Mouse (Mus musculus) small intestine, adult 2 months (tissue): ENCODE data around the gene Vti1a. TPM values are rescaled to one million over a fixed set of nuclear protein-coding genes. Genes with fewer than 3 reads are reported as not detected.

Experiments
- H3K27ac ChIP-seq: fragments of 200-500 bp; 2 replicates; pipeline ENCODE4 v1.5.1; 2012; ENCODE audit warnings: low read depth, low read length, control low read depth, inconsistent platforms; ENCODE audit not compliant: insufficient read depth
- H3K27me3 ChIP-seq: fragments of 200-500 bp; 2 replicates; pipeline ENCODE4 v1.6.1; 2012; ENCODE audit warnings: mild to moderate bottlenecking, moderate library complexity, low read length, inconsistent platforms; ENCODE audit not compliant: control insufficient read depth, insufficient read depth
- H3K36me3 ChIP-seq: fragments of 200-500 bp; 2 replicates; pipeline ENCODE4 v1.6.1; 2012; ENCODE audit warnings: mild to moderate bottlenecking, low read length, control low read depth, inconsistent platforms; ENCODE audit not compliant: control insufficient read depth, insufficient read depth
- H3K4me1 ChIP-seq: fragments of 200-500 bp; 2 replicates; pipeline ENCODE4 v1.6.1; 2012; ENCODE audit warnings: low read length, inconsistent platforms, mixed read lengths; ENCODE audit not compliant: control insufficient read depth, insufficient read depth, insufficient read length
- H3K4me3 ChIP-seq: fragments of 200-500 bp; 2 replicates; pipeline ENCODE4 v1.5.1; 2012; ENCODE audit warnings: low read depth, mild to moderate bottlenecking, control low read depth, inconsistent platforms, low read length, moderate library complexity
- CTCF ChIP-seq: fragments of 200-500 bp; IDR thresholded peaks from 2 replicates; pipeline ENCODE4 v1.5.1; 2012; ENCODE audit warnings: low read depth, mild to moderate bottlenecking, control low read depth, inconsistent platforms, low read length, moderate library complexity, mixed read lengths; ENCODE audit not compliant: insufficient replicate concordance, insufficient read length; ENCODE audit errors: extremely low read depth
- POLR2A ChIP-seq: fragments of 200-500 bp; IDR thresholded peaks from 2 replicates; pipeline ENCODE4 v1.6.1; 2012; ENCODE audit warnings: low read depth, mild to moderate bottlenecking, control low read depth, inconsistent platforms, low read length, moderate library complexity
- WGBS: fragments of 180-500 bp; shearing (Covaris S2); methylation state at CpG from one replicate; pipeline ENCODE4 v1.1.7; 2018; 5-methylcytosine and 5-hydroxymethylcytosine counted together
- polyA plus RNA-seq: library from polyadenylated mRNA; depleted of rRNA; stranded (reverse); fragments of >200 nt; gene quantifications from 2 replicates; pipeline ENCODE4 v1.2.3, GENCODE M21; 2012

Vti1a gene
- polyA plus RNA-seq, 1 experiment: 8.1 TPM

DNA sequence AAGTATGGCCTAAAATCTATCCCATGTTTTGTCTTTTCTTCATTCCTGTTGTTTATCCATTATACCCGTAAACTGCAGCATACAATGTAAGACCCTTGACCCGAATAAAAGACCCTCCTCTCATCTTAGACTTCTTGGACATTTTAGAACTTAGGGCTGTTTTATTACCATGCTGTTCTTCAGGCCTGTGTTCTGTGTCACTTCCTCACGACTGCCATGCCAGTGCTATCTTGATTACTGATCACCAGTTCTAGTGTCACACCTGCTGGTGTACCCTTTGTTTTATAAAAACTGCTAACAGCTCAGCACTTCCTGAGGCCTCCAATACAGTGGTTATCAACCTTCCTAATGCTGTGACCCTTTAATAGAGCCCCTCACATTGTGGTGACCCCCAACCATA lies 20.5 kb upstream of the Vti1a start:
- no peak overlapping the region for H3K4me3 ChIP-seq
- peaks cover 79% of the 10 kb centered on the region for H3K36me3 ChIP-seq
- H3K27me3 ChIP-seq: no peaks in the 10 kb centered on the region
- 64% methylated on average over 3 of the region's 3 CpGs for WGBS
- no peaks in the 10 kb centered on the region for H3K4me1 ChIP-seq
- TF ChIP-seq POLR2A: no peak
- no peak for TF ChIP-seq CTCF
- no peak overlapping the region for H3K27ac ChIP-seq

DNA sequence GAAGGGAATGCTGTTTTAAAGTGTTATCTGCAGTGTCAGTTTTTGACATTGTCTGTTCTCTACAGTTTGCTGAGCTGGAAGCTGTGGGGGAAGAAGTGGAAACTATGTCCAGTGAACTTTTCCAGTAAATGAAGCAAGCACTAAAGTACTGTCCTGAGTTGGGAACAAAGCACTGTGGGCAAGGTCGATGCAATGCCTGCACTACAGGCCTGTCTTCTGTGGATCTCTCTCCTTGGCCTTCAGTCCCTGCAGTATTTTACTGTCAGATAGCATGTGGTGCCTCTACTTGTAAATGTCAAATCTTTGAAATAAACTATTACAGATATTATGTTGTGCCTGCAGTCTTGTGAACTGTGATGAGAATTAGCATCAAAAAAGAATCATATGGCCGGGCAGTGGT lies 19.8 kb upstream of the Vti1a start:
- Histone ChIP-seq H3K27ac (no peak overlapping the region), H3K36me3 (peaks cover 76% of the 10 kb centered on the region), H3K4me3 (no peak overlapping the region), H3K27me3 (no peaks in the 10 kb centered on the region), H3K4me1 (no peaks in the 10 kb centered on the region)
- 91% methylated on average over 2 of the region's 2 CpGs for WGBS
- no peak for TF ChIP-seq CTCF
- no peak for TF ChIP-seq POLR2A

DNA sequence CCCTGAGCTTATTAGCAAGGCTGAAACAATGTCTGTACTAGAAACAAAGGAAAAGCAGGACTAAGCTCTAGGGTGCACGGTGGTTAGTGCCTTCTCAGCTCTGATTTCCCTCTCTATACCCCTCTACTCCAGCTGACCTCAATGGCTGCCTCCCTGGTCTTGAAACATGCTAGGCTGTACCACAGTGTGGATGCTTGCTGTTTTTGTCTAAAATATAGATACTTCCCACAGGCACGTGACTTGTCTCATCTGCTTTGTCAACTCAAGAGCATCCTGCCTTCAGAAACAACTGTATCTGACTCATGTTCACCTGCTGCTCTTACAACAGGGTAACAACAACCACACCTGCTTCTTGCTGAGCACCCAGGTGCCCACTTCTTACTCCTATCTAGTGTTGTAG lies 18.6 kb upstream of the Vti1a start:
- Histone ChIP-seq H3K27ac (no peak overlapping the region), H3K4me1 (no peaks in the 10 kb centered on the region), H3K4me3 (no peak overlapping the region), H3K36me3 (peaks cover 71% of the 10 kb centered on the region), H3K27me3 (no peaks in the 10 kb centered on the region)
- TF ChIP-seq CTCF (no peak), POLR2A (no peak)
- 90% methylated on average over 2 of the region's 2 CpGs for WGBS

DNA sequence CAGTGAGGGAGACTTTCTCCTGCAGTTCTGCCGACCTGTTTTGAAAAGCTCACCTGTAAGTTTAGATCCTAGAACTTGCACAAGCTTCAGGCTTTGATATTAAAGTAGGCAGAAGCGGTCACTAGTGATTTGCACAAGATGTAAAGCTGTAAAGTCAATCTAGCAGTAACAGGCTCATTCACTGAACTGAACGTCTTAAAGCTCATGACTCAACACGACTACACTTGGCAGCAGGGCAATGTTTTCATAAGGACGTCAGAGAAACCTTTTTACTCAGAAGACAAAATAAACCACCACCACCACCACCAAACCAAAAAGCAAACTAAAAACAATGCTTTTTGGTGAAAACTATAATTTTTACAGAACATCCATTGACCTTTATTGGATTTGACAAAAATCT lies 18.1 kb upstream of the Vti1a start:
- TF ChIP-seq CTCF: no peak
- TF ChIP-seq POLR2A: no peak
- Histone ChIP-seq H3K36me3 (peaks cover 70% of the 10 kb centered on the region), H3K4me1 (no peaks in the 10 kb centered on the region), H3K27ac (no peak overlapping the region), H3K27me3 (no peaks in the 10 kb centered on the region), H3K4me3 (no peak overlapping the region)
- WGBS: 72% methylated on average over 5 of the region's 5 CpGs

DNA sequence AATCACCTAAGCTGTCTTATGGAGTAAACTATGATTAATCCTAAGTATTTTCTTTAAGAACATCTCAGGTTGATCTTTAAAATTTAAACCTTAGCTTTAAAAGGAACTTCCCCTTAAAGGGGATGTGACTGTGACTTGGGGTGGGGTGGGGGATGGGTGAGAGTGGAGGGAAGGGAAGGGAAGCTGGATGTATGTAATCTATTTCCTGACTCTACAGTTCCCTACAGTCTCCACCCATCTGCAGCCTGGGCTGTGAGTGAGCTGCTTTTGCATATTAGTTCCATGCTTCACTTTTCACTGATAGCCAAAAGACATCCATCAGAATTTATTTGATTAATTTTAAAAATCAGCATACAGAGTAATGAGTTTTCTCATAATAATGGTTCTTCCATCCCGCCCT lies 16.7 kb upstream of the Vti1a start:
- Histone ChIP-seq H3K27ac (no peak overlapping the region), H3K4me1 (no peaks in the 10 kb centered on the region), H3K27me3 (no peaks in the 10 kb centered on the region), H3K36me3 (peaks cover 67% of the 10 kb centered on the region), H3K4me3 (no peak overlapping the region)
- 96% methylated on average over 1 of the region's 1 CpGs for WGBS
- no peak for TF ChIP-seq CTCF
- no peak for TF ChIP-seq POLR2A

DNA sequence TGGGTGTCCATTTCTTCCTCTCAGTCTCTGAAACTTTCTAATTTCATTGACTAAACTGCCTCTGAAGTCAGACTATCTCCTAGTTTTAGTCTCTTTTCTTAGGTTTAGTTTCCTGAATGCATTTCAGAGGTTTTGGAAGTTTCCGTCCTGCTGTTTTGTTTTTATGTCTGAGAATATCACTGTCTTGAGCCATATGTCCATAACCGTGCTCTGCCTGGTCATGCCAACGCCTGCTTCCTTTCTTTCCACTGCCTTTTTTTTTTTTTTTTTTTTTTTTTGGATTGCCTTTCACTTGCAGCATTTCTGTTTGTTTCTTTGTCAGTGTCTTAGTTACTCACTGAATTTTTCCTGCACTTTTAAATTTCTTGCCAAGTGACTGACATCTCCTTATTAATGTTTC lies 15.6 kb upstream of the Vti1a start:
- TF ChIP-seq CTCF (no peak), POLR2A (no peak)
- 87% methylated on average over 3 of the region's 3 CpGs for WGBS
- H3K4me1 ChIP-seq: no peaks in the 10 kb centered on the region
- H3K27me3 ChIP-seq: no peaks in the 10 kb centered on the region
- no peak overlapping the region for H3K27ac ChIP-seq
- H3K36me3 ChIP-seq: peaks cover 57% of the 10 kb centered on the region
- no peak overlapping the region for H3K4me3 ChIP-seq

DNA sequence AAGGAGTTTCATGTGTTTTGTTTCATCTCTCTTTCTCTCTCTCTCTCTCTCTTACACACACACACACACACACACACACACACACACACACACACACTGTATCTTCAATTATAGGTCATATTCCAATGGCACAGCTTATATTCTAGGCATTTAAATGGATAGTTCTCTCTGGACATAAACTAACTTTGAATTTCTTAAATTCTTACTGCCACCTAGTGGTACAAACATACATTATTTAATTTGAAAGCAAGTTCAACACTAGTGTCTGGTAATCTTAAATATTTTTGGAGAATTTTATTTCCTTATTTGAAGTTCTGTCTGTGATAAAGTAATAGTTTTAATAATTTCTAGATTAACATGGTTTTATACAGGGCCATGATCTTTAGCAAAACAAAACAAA lies 11.1 kb upstream of the Vti1a start:
- no peaks in the 10 kb centered on the region for H3K4me1 ChIP-seq
- H3K27ac ChIP-seq: no peak overlapping the region
- H3K36me3 ChIP-seq: peaks cover 48% of the 10 kb centered on the region

DNA sequence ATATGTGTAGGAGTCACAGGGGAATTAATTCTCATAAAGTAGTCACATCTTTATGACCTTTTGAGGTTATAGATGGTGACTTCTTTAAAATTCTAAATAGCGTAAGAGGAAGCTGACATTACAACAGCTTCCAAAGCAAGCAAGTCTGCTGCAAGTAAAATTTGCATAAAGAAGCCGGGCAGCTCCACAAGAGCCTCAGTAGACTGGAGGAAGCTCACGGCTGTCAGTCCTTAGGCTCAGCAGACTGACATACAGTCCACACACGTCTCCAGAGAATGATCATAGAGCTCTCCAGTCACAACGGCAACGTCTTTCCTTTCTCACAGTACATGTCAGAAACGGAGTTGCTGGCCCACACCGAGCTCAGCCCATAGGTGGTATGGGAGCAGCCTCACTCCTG lies 4.2 kb upstream of the Vti1a start:
- H3K27ac ChIP-seq: no peak overlapping the region
- no peaks in the 10 kb centered on the region for H3K27me3 ChIP-seq
- H3K36me3 ChIP-seq: peaks cover 32% of the 10 kb centered on the region
- no peaks in the 10 kb centered on the region for H3K4me1 ChIP-seq
- no peak overlapping the region for H3K4me3 ChIP-seq
- WGBS: 87% methylated on average over 8 of the region's 8 CpGs
- TF ChIP-seq POLR2A (no peak), CTCF (no peak)

More for the DNA sequence above, 11.1 kb upstream of the Vti1a start:
- no peak overlapping the region for H3K4me3 ChIP-seq
- no peaks in the 10 kb centered on the region for H3K27me3 ChIP-seq
- no peak for TF ChIP-seq CTCF

DNA sequence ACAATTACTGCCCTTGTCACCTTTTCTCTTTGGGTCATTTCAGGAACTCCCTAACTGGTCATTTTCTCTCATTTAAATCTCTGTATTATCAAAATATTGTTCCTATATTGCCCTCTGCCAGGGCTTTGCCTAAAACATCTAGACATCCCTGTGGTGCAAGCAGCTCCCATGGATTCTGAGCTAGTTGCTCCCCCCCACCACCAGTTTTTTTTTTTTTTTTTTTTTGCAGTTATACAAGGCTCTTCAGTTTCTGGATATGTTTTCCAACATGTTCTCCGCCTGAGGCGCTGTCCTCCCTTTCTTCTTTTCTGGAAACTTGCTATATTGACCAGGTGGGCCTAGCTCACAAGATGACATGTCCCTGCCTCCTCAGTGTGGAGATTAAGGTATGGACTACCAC lies 2.4 kb upstream of the Vti1a start:
- Histone ChIP-seq H3K27me3 (no peaks in the 10 kb centered on the region), H3K4me1 (no peaks in the 10 kb centered on the region), H3K4me3 (no peak overlapping the region), H3K36me3 (peaks cover 22% of the 10 kb centered on the region), H3K27ac (no peak overlapping the region)
- TF ChIP-seq POLR2A: no peak
- WGBS: 90% methylated on average over 2 of the region's 2 CpGs
